Mouse (Mus musculus): Measurements from ENCODE around the gene Ryr2. TPM values are rescaled to one million over a fixed set of nuclear protein-coding genes. Genes with fewer than 3 reads are reported as not detected.

The Ryr2 gene
- polyA plus RNA-seq, 1 experiment from 2014 or later: 0.43 TPM

DNA sequence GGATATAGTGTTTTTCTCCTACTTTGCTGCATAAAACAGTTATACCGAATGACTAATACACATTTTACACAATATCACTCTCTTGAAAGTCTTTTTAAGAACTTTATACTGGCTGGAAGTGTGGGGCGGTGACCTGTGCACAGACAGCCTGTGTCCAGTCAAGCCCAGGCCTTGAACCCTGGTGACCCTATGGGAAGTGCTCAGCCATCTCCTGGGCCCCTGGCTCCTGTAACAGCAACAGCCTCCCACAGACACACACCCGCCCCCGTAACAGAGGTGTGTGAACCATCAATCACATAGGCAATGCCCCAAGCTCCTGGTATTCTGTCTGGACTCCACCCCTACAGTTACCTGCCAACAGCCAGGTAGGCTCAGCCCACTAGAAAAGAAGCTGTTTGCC is 424.9 kb downstream of the Ryr2 start:
- DNase-seq (ENCODE audit: low spot score): no peak
- Histone ChIP-seq H3K27me3 (replicated peaks; ENCODE audit: control insufficient read depth, insufficient read depth, low read length) (no peaks in the 10 kb centered on the region), H3K9ac (ENCODE audit: low read depth, low read length) (no peak overlapping the region), H3K4me1 (ENCODE audit: control insufficient read depth, insufficient read depth, low read length) (no peaks in the 10 kb centered on the region), H3K4me2 (ENCODE audit: low read depth, low read length) (no peak overlapping the region), H3K9me3 (ENCODE audit: control insufficient read depth, low read length) (no peaks in the 10 kb centered on the region), H3K4me3 (ENCODE audit: low read depth, low read length) (no peak overlapping the region), H3K27ac (replicated peaks; ENCODE audit: low read depth, low read length) (no peak overlapping the region), H3K36me3 (ENCODE audit: control insufficient read depth, insufficient read depth, low read length) (no peaks in the 10 kb centered on the region)
- WGBS: 80% methylated on average over 4 of the region's 4 CpGs
- ATAC-seq (ENCODE audit: low read depth): no peak

DNA sequence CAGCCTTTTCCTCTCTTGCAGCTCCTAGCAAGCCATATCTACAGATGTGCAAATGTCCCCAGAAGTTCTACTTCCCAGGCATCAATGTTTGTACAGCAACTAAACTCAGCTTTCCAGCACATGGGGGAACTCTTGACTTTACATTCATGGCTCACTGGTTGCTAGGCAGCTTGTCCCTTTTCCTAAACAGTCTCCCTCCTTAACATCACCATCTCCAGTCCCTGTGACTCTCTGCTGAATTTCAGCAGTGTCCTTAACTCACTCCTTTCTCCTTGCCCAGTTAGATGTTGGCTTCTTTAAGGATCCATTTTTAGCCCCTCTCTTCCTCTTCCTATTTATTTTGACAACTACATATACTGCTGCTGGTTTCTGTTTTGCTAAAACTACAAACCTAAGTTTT is 443.9 kb downstream of the Ryr2 start:
- Histone ChIP-seq H3K4me2 (ENCODE audit: low read depth, low read length) (no peak overlapping the region), H3K27ac (replicated peaks; ENCODE audit: low read depth, low read length) (no peak overlapping the region), H3K36me3 (ENCODE audit: control insufficient read depth, insufficient read depth, low read length) (no peaks in the 10 kb centered on the region), H3K4me1 (ENCODE audit: control insufficient read depth, insufficient read depth, low read length) (no peaks in the 10 kb centered on the region), H3K27me3 (replicated peaks; ENCODE audit: control insufficient read depth, insufficient read depth, low read length) (no peaks in the 10 kb centered on the region), H3K9me3 (ENCODE audit: control insufficient read depth, low read length) (no peaks in the 10 kb centered on the region), H3K4me3 (ENCODE audit: low read depth, low read length) (no peak overlapping the region), H3K9ac (ENCODE audit: low read depth, low read length) (no peak overlapping the region)
- no peak for DNase-seq (ENCODE audit: low spot score)
- no peak for ATAC-seq (ENCODE audit: low read depth)

DNA sequence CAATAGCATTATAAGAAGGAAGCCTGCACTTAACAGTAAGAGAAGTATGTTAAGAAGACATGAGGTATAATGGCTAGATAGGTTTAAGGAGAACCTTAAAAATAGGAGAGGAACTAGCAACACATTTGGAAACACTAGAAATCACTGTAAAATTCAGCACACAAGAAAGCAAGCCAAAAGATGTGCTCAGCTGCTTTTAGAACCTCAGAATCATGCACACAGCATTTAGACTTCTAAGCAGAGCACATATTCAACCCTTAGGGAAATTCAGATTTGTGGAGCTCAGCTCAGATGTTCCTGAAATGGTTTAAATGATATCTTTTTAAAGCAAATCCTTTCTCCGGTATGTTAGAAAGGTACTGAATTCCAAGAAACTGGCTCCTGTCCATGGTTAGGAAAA is 461.9 kb downstream of the Ryr2 start:
- no peak overlapping the region for H3K4me2 ChIP-seq (ENCODE audit: low read depth, low read length)
- ATAC-seq (ENCODE audit: low read depth) (no peak), DNase-seq (ENCODE audit: low spot score) (no peak)
- no peaks in the 10 kb centered on the region for H3K4me1 ChIP-seq (ENCODE audit: control insufficient read depth, insufficient read depth, low read length)
- H3K36me3 ChIP-seq (ENCODE audit: control insufficient read depth, insufficient read depth, low read length): no peaks in the 10 kb centered on the region
- H3K9ac ChIP-seq (ENCODE audit: low read depth, low read length): no peak overlapping the region
- H3K27ac ChIP-seq (replicated peaks; ENCODE audit: low read depth, low read length): no peak overlapping the region
- H3K9me3 ChIP-seq (ENCODE audit: control insufficient read depth, low read length): no peaks in the 10 kb centered on the region
- H3K27me3 ChIP-seq (replicated peaks; ENCODE audit: control insufficient read depth, insufficient read depth, low read length): no peaks in the 10 kb centered on the region
- WGBS: 79% methylated on average over 1 of the region's 1 CpGs
- no peak overlapping the region for H3K4me3 ChIP-seq (ENCODE audit: low read depth, low read length)

DNA sequence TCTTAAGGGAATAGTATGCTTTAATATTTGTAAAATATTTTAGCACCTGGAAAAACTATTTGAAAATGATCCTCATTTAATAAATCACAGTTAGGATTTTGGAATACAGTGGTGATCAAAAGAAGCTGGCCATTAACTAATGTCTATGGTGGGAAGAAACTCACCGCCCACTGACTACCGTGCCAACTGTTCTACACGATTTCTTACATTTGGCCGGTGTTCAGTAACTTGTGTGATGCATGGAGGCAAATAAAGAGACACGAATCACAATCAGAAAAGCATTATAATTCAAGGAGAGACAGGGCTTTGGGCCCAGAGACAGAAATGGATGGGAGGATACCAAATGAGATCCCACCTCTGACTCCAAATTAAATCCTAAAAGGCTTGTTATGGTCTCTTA is 470.4 kb downstream of the Ryr2 start:
- Histone ChIP-seq H3K27me3 (replicated peaks; ENCODE audit: control insufficient read depth, insufficient read depth, low read length) (no peaks in the 10 kb centered on the region), H3K36me3 (ENCODE audit: control insufficient read depth, insufficient read depth, low read length) (no peaks in the 10 kb centered on the region), H3K9ac (ENCODE audit: low read depth, low read length) (no peak overlapping the region), H3K4me2 (ENCODE audit: low read depth, low read length) (no peak overlapping the region), H3K4me3 (ENCODE audit: low read depth, low read length) (no peak overlapping the region), H3K27ac (replicated peaks; ENCODE audit: low read depth, low read length) (no peak overlapping the region), H3K4me1 (ENCODE audit: control insufficient read depth, insufficient read depth, low read length) (no peaks in the 10 kb centered on the region), H3K9me3 (ENCODE audit: control insufficient read depth, low read length) (no peaks in the 10 kb centered on the region)
- ATAC-seq (ENCODE audit: low read depth) (no peak), DNase-seq (ENCODE audit: low spot score) (no peak)
- 89% methylated on average over 5 of the region's 5 CpGs for WGBS

DNA sequence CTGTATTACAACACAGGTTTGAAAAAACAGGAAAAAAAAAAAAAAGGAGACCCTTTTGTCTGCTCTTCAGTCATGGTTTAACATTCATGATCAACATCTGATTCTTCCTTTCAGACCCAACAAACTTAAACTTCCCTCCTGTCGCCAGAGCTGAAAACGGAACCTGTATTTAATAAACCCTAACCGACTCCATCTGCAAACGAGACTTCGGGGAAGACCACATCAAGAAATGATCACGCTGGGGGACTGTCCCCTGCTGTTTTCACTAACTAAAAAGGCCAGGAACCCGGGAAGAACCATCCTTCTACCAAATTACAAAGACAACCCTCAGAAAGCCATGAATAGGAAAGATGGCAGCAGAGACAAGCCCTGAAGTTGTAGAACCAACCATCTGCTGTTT is 482.2 kb downstream of the Ryr2 start:
- Histone ChIP-seq H3K36me3 (ENCODE audit: control insufficient read depth, insufficient read depth, low read length) (no peaks in the 10 kb centered on the region), H3K4me2 (ENCODE audit: low read depth, low read length) (no peak overlapping the region), H3K27me3 (replicated peaks; ENCODE audit: control insufficient read depth, insufficient read depth, low read length) (no peaks in the 10 kb centered on the region), H3K9me3 (ENCODE audit: control insufficient read depth, low read length) (no peaks in the 10 kb centered on the region), H3K9ac (ENCODE audit: low read depth, low read length) (no peak overlapping the region), H3K27ac (replicated peaks; ENCODE audit: low read depth, low read length) (no peak overlapping the region), H3K4me1 (ENCODE audit: control insufficient read depth, insufficient read depth, low read length) (no peaks in the 10 kb centered on the region), H3K4me3 (ENCODE audit: low read depth, low read length) (no peak overlapping the region)
- DNase-seq (ENCODE audit: low spot score): peak; percentile 51
- WGBS: 43% methylated on average over 7 of the region's 7 CpGs
- no peak for ATAC-seq (ENCODE audit: low read depth)

DNA sequence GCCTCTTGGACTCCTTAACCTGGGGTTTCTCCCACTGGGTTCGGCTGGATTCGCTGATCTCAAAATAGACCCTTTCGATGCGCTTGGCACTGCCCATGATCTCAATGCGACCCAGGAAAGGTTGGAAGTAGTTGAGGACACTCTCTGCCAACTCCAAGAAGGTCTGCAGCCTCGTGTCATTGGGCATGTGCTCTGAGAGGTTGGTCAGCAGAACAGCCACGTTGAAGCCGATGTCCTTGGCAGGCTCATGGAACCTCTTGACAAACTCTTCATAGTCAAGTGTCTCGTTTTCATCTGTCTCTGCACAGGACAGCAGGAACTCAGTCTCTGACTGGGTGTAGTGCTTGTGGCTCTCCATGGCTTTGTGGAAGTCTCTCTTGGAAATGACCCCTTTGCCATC is 511.3 kb downstream of the Ryr2 start:
- no peaks in the 10 kb centered on the region for H3K36me3 ChIP-seq (ENCODE audit: control insufficient read depth, insufficient read depth, low read length)
- H3K27ac ChIP-seq (replicated peaks; ENCODE audit: low read depth, low read length): no peak overlapping the region
- no peak overlapping the region for H3K9ac ChIP-seq (ENCODE audit: low read depth, low read length)
- H3K27me3 ChIP-seq (replicated peaks; ENCODE audit: control insufficient read depth, insufficient read depth, low read length): no peaks in the 10 kb centered on the region
- 0 out of 2 replicates have a peak, but pooled peaks cover 2% of the 10 kb centered on the region for H3K9me3 ChIP-seq (ENCODE audit: control insufficient read depth, low read length)
- no peaks in the 10 kb centered on the region for H3K4me1 ChIP-seq (ENCODE audit: control insufficient read depth, insufficient read depth, low read length)
- ATAC-seq (ENCODE audit: low read depth) (no peak), DNase-seq (ENCODE audit: low spot score) (no peak)
- no peak overlapping the region for H3K4me2 ChIP-seq (ENCODE audit: low read depth, low read length)
- 87% methylated on average over 9 of the region's 9 CpGs for WGBS
- H3K4me3 ChIP-seq (ENCODE audit: low read depth, low read length): no peak overlapping the region

DNA sequence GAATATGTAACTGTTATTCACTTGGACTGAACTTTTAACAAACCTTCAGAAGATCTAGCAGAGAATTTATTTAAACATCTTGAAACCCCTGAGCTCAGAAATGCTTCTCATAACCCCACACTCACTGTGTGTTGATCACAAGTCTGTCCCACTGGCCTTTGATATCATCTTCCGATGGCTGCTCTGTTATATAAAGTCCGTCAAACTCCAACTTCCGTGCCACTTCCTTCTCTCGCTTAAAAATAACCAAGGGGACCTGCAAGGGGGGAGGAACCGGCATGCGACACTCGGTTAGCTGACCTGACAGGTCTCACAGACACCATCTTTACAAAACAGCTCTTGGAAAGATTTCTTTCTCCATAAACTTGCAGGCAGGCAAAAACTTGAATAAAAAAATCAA is 521.5 kb downstream of the Ryr2 start:
- 72% methylated on average over 7 of the region's 7 CpGs for WGBS
- H3K27me3 ChIP-seq (replicated peaks; ENCODE audit: control insufficient read depth, insufficient read depth, low read length): no peaks in the 10 kb centered on the region
- ATAC-seq (ENCODE audit: low read depth): no peak
- H3K9ac ChIP-seq (ENCODE audit: low read depth, low read length): no peak overlapping the region
- no peak overlapping the region for H3K4me2 ChIP-seq (ENCODE audit: low read depth, low read length)
- no peaks in the 10 kb centered on the region for H3K4me1 ChIP-seq (ENCODE audit: control insufficient read depth, insufficient read depth, low read length)
- H3K4me3 ChIP-seq (ENCODE audit: low read depth, low read length): no peak overlapping the region
- no peaks in the 10 kb centered on the region for H3K9me3 ChIP-seq (ENCODE audit: control insufficient read depth, low read length)
- no peak overlapping the region for H3K27ac ChIP-seq (replicated peaks; ENCODE audit: low read depth, low read length)
- DNase-seq (ENCODE audit: low spot score): no peak
- no peaks in the 10 kb centered on the region for H3K36me3 ChIP-seq (ENCODE audit: control insufficient read depth, insufficient read depth, low read length)

DNA sequence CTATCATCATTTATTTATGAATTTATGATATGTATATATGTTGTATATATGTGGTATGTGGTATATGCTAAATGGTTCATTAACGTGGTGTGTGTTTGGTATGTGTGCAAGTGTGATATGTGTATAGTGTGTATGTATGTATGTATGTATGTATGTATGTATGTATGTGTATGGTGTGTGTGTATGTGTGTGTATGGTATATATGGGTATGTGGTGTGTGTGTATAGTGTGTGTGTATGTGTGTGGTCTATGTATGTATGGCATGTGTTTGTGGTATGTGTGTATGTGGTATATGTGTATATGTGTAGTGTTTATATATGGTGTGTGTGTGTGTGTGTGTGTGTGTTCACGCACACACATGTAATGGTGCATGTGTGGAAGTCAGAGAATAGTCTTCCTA is 534.2 kb downstream of the Ryr2 start:
- Histone ChIP-seq H3K36me3 (ENCODE audit: control insufficient read depth, insufficient read depth, low read length) (no peaks in the 10 kb centered on the region), H3K27ac (replicated peaks; ENCODE audit: low read depth, low read length) (no peak overlapping the region), H3K9me3 (ENCODE audit: control insufficient read depth, low read length) (no peaks in the 10 kb centered on the region), H3K27me3 (replicated peaks; ENCODE audit: control insufficient read depth, insufficient read depth, low read length) (no peaks in the 10 kb centered on the region), H3K4me3 (ENCODE audit: low read depth, low read length) (no peak overlapping the region), H3K4me2 (ENCODE audit: low read depth, low read length) (no peak overlapping the region), H3K9ac (ENCODE audit: low read depth, low read length) (no peak overlapping the region), H3K4me1 (ENCODE audit: control insufficient read depth, insufficient read depth, low read length) (no peaks in the 10 kb centered on the region)
- ATAC-seq (ENCODE audit: low read depth) (no peak), DNase-seq (ENCODE audit: low spot score) (no peak)
- WGBS: 45% methylated on average over 2 of the region's 2 CpGs

DNA sequence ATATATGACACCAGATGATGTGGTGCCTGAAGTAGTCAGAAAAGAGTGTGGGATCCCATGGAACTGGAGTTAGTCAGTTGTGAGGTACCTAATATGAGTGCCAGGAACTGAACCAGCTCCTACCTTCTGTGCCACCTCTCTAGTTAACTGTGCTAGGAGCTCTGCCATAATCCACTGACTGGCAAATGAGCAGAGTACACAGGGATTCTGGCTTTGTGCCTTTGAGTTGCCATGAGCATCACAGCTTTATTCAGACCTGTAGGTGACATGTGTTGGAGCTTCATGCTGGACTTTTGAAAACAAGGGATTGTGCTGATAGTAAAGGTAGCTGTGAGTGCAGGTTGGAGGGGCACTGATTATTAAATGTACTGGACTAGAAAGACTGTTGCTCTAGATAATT is 539.4 kb downstream of the Ryr2 start:
- H3K27me3 ChIP-seq (replicated peaks; ENCODE audit: control insufficient read depth, insufficient read depth, low read length): no peaks in the 10 kb centered on the region
- H3K36me3 ChIP-seq (ENCODE audit: control insufficient read depth, insufficient read depth, low read length): no peaks in the 10 kb centered on the region
- no peaks in the 10 kb centered on the region for H3K4me1 ChIP-seq (ENCODE audit: control insufficient read depth, insufficient read depth, low read length)
- no peaks in the 10 kb centered on the region for H3K9me3 ChIP-seq (ENCODE audit: control insufficient read depth, low read length)
- DNase-seq (ENCODE audit: low spot score): no peak
- H3K27ac ChIP-seq (replicated peaks; ENCODE audit: low read depth, low read length): no peak overlapping the region
- H3K4me3 ChIP-seq (ENCODE audit: low read depth, low read length): no peak overlapping the region
- ATAC-seq (ENCODE audit: low read depth): no peak
- H3K9ac ChIP-seq (ENCODE audit: low read depth, low read length): no peak overlapping the region
- H3K4me2 ChIP-seq (ENCODE audit: low read depth, low read length): no peak overlapping the region

Measured in embryonic facial prominence, embryonic 14.5 days (tissue).